Mouse (Mus musculus): Measurements from ENCODE around the gene Stum. TPM values are rescaled to one million over a fixed set of nuclear protein-coding genes. Genes with fewer than 3 reads are reported as not detected.

Stum gene
- polyA plus RNA-seq, 1 experiment from 2014 or later: not detected

GRCm38 (mm10) chr1:180422076-180422828 is 61.1 kb downstream of the Stum start:
- CTCF ChIA-PET: interaction anchor here (0.6 to 3.5 kb wide), 11 partner anchors 10 to 1097 kb away, joined by 3 to 34 read pairs (median 8); partner anchors contain the start of gene Psen2
- no peaks in the 10 kb centered on the region for H3K27me3 ChIP-seq
- no peak for DNase-seq (ENCODE audit: low read depth, low spot score)
- in situ Hi-C loops (cut with MboI; ENCODE audit: low pct_unique_long_range_greater_than_20kb): loop anchor here (5.0 kb wide), 2 partner anchors 155 to 245 kb away; no protein-coding TSS in a partner anchor
- no peak for TF ChIP-seq CTCF (IDR thresholded peaks at IDR 0.05)
- no peak for ATAC-seq
- POLR2A ChIA-PET: no interaction called here

- ATAC-seq: no peak
- DNase-seq (ENCODE audit: low read depth, low spot score): no peak
- in situ Hi-C loops (cut with MboI; ENCODE audit: low pct_unique_long_range_greater_than_20kb): loop anchor here (5.0 kb wide), 2 partner anchors 154 to 244 kb away; no protein-coding TSS in a partner anchor
- ChIA-PET CTCF (interaction anchor here (1.4 to 3.5 kb wide), 4 partner anchors 11 to 153 kb away, joined by 9 to 34 read pairs (median 15); no protein-coding TSS in a partner anchor), POLR2A (interaction anchor here (2.3 kb wide), 1 partner anchor 11 kb away, joined by 6 read pairs; no protein-coding TSS in a partner anchor)
- no peaks in the 10 kb centered on the region for H3K27me3 ChIP-seq
- TF ChIP-seq CTCF (IDR thresholded peaks at IDR 0.05): no peak
Observed at GRCm38 (mm10) chr1:180421165-180421909, 62.0 kb downstream of the Stum start.

GRCm38 (mm10) chr1:180420496-180421164 is 62.7 kb downstream of the Stum start:
- CTCF ChIA-PET: interaction anchor here (1.4 to 3.3 kb wide), 2 partner anchors 10 to 152 kb away, joined by 9 to 18 read pairs; no protein-coding TSS in a partner anchor
- TF ChIP-seq CTCF (IDR thresholded peaks at IDR 0.05): no peak
- in situ Hi-C loops (cut with MboI; ENCODE audit: low pct_unique_long_range_greater_than_20kb): loop anchor here (5.0 kb wide), 2 partner anchors 153 to 243 kb away; no protein-coding TSS in a partner anchor
- DNase-seq (ENCODE audit: low read depth, low spot score) (peak; percentile 68), ATAC-seq (peak; percentile 51)
- POLR2A ChIA-PET: interaction anchor here (2.3 kb wide), 1 partner anchor 10 kb away, joined by 6 read pairs; no protein-coding TSS in a partner anchor
- H3K27me3 ChIP-seq: no peaks in the 10 kb centered on the region

GRCm38 (mm10) chr1:180419059-180419458 is 64.2 kb downstream of the Stum start:
- TF ChIP-seq CTCF (IDR thresholded peaks at IDR 0.05): no peak
- no peak for DNase-seq (ENCODE audit: low read depth, low spot score)
- POLR2A ChIA-PET: interaction anchor here (1.0 to 2.3 kb wide), 2 partner anchors 8 to 85 kb away, joined by 3 to 6 read pairs; no protein-coding TSS in a partner anchor
- H3K27me3 ChIP-seq: no peaks in the 10 kb centered on the region
- in situ Hi-C loops (cut with MboI; ENCODE audit: low pct_unique_long_range_greater_than_20kb): no loop called here
- ATAC-seq: no peak
- CTCF ChIA-PET: interaction anchor here (0.7 to 1.4 kb wide), 4 partner anchors 15 to 150 kb away, joined by 3 to 6 read pairs (median 3); no protein-coding TSS in a partner anchor

- CTCF ChIA-PET: interaction anchor here (0.7 to 1.6 kb wide), 2 partner anchors 10 to 148 kb away, joined by 3 read pairs; no protein-coding TSS in a partner anchor
- ATAC-seq (no peak), DNase-seq (ENCODE audit: low read depth, low spot score) (no peak)
- no peak for TF ChIP-seq CTCF (IDR thresholded peaks at IDR 0.05)
- H3K27me3 ChIP-seq: no peaks in the 10 kb centered on the region
- POLR2A ChIA-PET: no interaction called here
- in situ Hi-C loops (cut with MboI; ENCODE audit: low pct_unique_long_range_greater_than_20kb): no loop called here
Observed at GRCm38 (mm10) chr1:180417118-180417517, 66.2 kb downstream of the Stum start.

GRCm38 (mm10) chr1:180415836-180416235 is 67.5 kb downstream of the Stum start:
- CTCF ChIA-PET: interaction anchor here (2.3 kb wide), 1 partner anchor 148 kb away, joined by 6 read pairs; no protein-coding TSS in a partner anchor
- POLR2A ChIA-PET: no interaction called here
- ATAC-seq: no peak

GRCm38 (mm10) chr1:180415064-180415463 is 68.2 kb downstream of the Stum start:
- ChIA-PET CTCF (interaction anchor here (2.3 kb wide), 1 partner anchor 147 kb away, joined by 6 read pairs; no protein-coding TSS in a partner anchor), POLR2A (no interaction called here)
- in situ Hi-C loops (cut with MboI; ENCODE audit: low pct_unique_long_range_greater_than_20kb): no loop called here
- ATAC-seq: no peak
- H3K27me3 ChIP-seq: no peaks in the 10 kb centered on the region
- no peak for DNase-seq (ENCODE audit: low read depth, low spot score)
- TF ChIP-seq CTCF (IDR thresholded peaks at IDR 0.05): no peak

More at GRCm38 (mm10) chr1:180415836-180416235, 67.5 kb downstream of the Stum start:
- in situ Hi-C loops (cut with MboI; ENCODE audit: low pct_unique_long_range_greater_than_20kb): no loop called here
- H3K27me3 ChIP-seq: no peaks in the 10 kb centered on the region
- DNase-seq (ENCODE audit: low read depth, low spot score): no peak
- no peak for TF ChIP-seq CTCF (IDR thresholded peaks at IDR 0.05)

- ChIA-PET CTCF (interaction anchor here (2.4 to 8.7 kb wide), 2 partner anchors 11 to 141 kb away, joined by 18 to 71 read pairs; no protein-coding TSS in a partner anchor), POLR2A (interaction anchor here (1.3 to 1.7 kb wide), 2 partner anchors 10 to 22 kb away, joined by 3 to 6 read pairs; no protein-coding TSS in a partner anchor)
- DNase-seq (ENCODE audit: low read depth, low spot score): no peak
- no peak for ATAC-seq
- no peak for TF ChIP-seq CTCF (IDR thresholded peaks at IDR 0.05)
- no peaks in the 10 kb centered on the region for H3K27me3 ChIP-seq
- in situ Hi-C loops (cut with MboI; ENCODE audit: low pct_unique_long_range_greater_than_20kb): no loop called here
Observed at GRCm38 (mm10) chr1:180410306-180410705, 73.0 kb downstream of the Stum start.

GRCm38 (mm10) chr1:180409771-180410170 is 73.5 kb downstream of the Stum start:
- POLR2A ChIA-PET: interaction anchor here (1.3 to 1.7 kb wide), 2 partner anchors 10 to 22 kb away, joined by 3 to 6 read pairs; no protein-coding TSS in a partner anchor
- no peak for ATAC-seq

More at GRCm38 (mm10) chr1:180409771-180410170, 73.5 kb downstream of the Stum start:
- no peaks in the 10 kb centered on the region for H3K27me3 ChIP-seq
- no peak for TF ChIP-seq CTCF (IDR thresholded peaks at IDR 0.05)
- DNase-seq (ENCODE audit: low read depth, low spot score): no peak
- in situ Hi-C loops (cut with MboI; ENCODE audit: low pct_unique_long_range_greater_than_20kb): no loop called here
- CTCF ChIA-PET: interaction anchor here (2.4 to 8.7 kb wide), 2 partner anchors 12 to 140 kb away, joined by 18 to 71 read pairs; no protein-coding TSS in a partner anchor
